Mouse (Mus musculus): ENCODE measurements at regions not wholly inside any gene's neighbourhood (a gene's known extent, or its start where the extent isn't known, plus 50 kb on each side); places are given as distances from the start of the nearest gene placed in this dataset.

- DNase-seq: no peak
These were observed 168.5 kb upstream of the Sesn3 start for GRCm38 (mm10) chr9:14106371-14106770.

- no peak for DNase-seq
These were observed 166.1 kb upstream of the Sesn3 start for GRCm38 (mm10) chr9:14108798-14109197.

DNA sequence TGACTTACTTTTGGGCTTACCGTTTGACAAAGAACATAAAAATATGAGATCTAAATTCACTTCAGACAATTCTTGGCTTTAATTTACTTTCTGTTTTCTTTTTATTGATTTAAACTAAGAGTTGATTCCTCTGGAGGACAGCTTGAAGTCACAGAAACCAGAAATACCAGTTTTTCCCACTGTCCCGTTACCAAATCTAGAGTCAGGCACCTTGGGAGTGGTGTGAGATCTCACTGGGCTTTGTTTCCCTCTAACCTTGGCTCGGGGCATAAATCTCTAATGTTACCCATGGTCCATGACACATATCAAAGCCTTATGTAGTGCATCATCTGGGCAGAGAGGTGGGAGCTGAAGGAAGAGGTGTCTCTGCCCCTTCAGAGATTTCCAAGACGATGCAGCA is 165.4 kb upstream of the Sesn3 start:
- no peak for DNase-seq

- no peak for DNase-seq
These were observed 163.2 kb upstream of the Sesn3 start for GRCm38 (mm10) chr9:14111713-14112112.

DNA sequence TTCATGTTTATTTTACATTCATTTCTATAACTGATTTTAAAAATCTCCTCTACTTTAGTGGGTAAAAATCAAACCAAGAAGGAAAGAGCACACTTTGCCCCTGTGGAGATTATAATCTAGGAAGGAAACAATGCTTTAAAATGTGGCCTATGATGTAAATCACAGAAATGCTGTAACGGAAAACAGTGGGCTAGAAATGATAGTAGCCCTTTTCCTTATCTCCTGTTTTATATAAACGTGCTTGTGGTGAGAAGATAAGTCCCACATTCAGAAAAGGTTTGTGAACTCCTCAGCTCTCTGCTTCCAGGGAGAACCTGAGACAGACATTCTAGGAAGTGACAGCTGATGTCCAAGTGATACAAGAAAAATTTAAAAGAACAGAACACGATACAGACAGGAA is 159.3 kb upstream of the Sesn3 start:
- no peak for DNase-seq

DNA sequence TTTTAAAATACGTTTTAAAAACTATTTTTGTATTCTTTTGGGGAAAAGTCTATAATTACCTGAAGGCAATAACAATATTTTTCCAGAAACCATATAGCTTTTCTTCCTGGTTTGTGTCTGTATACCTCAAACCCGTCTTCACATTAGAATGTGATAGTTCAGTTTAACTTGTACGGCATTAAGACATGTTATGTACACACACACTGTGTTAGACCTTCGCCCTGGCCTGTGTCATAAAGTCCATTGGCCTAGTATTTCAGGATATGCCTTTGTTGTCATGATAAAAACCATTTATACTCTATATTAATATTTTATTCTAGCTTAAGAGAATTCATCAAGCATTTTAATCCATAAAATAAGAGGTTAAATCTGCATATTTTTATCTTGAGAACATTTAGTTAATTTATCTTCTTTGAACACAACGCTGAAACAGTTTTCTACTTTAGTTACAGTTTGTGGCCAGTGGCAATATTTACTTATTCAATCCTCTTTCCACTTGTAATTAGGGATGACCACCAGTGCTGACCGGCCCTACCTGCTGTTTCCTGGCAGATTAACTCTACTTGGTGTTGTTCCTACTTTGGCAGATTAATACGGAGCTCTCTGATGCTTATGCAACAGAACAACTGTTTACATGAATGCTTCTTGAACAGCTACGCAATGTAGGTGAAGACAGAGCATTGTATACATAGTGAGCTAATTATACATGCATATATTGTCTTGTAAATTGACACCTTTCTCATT is 158.6 kb upstream of the Sesn3 start:
- DNase-seq: no peak

- DNase-seq: no peak
These were observed 141.5 kb upstream of the Sesn3 start for GRCm38 (mm10) chr9:14133372-14133771.

GRCm38 (mm10) chr9:14134894-14135450 is 139.9 kb upstream of the Sesn3 start:
- no peak for DNase-seq

- DNase-seq: no peak
These were observed 133.5 kb upstream of the Sesn3 start for GRCm38 (mm10) chr9:14141321-14141720.

DNA sequence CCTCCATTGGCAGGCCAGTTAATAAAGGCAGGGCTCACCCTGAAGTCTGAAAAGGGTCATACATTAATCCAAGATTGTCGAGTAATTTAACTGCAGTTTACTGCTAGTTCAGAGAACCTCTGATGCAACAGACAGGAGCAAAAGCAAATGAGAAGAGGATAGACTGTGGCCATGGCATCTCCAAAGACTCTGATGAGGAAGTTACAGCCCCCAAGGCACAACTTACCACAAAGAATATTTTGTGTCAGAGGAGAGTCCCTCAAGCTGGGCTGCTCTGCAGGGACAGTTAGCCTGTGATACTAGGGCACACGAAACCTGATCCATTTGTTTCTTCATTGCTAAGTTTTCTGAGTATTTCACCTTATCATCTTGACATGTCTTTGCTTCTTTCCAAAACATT is 130.9 kb upstream of the Sesn3 start:
- DNase-seq: no peak

GRCm38 (mm10) chr9:14147088-14147487 is 127.8 kb upstream of the Sesn3 start:
- no peak for DNase-seq

- no peak for DNase-seq
These were observed 127.1 kb upstream of the Sesn3 start for GRCm38 (mm10) chr9:14147731-14148130.

- no peak for DNase-seq
These were observed 124.6 kb upstream of the Sesn3 start for GRCm38 (mm10) chr9:14150288-14150687.

GRCm38 (mm10) chr9:14156967-14157366 is 117.9 kb upstream of the Sesn3 start:
- DNase-seq: no peak

DNA sequence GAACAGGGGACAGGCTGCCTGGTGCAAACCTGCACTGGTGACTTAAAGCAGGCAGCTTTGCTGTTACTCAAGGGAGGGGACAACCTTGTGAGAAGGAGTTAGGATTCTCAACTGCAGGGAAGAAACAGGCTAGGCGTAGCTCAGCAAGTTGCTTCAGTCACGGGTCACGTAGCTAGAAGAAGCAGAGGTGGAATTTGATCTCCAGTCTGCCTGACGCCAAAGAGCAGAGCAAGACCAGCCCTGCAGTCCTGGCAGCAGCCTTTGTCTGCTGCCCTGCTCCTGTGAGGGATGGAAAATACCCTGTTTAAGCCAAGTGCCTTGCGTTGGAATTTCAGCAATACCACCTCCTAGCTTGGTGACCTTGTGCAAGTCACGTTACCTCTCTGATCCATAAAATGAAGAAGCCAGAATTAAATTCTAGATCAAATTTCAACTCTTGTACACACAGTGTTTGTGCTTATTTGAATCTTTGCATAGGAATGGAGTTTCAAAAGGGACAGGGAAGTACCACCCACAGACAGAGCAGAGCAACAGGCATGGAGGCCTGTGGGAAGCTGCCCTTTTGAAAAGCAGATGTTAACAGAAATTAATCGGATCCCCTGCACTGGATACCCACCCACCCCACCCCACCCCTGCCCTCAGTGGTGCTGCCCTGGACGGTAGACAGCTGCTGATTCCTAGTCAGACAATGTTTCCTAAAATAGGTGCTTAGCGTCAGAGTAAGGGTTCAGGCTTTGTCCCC is 116.6 kb upstream of the Sesn3 start:
- no peak for DNase-seq

DNA sequence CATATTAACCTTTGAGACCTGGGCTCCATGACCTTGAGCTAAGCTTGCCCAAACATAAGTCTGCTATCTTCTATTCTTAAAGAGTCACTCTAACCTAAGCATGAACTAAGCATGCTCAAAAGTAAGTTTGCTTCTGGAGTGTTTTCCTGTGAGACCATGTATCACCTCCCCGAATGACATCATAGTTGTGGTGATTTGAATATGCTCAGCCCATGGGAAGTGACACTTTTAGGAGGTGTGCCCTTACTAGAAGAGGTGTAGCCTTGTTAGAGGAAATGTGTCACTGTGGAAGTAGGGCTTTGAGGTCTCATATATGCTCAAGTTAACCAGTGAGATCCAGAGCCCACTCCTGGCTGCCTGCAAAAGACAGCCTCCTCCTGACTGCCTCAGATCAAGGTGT is 114.7 kb upstream of the Sesn3 start:
- no peak for DNase-seq

- no peak for DNase-seq
These were observed 103.2 kb upstream of the Sesn3 start for GRCm38 (mm10) chr9:14171589-14172240.

- peak; percentile 36 for DNase-seq
These were observed 101.1 kb upstream of the Sesn3 start for GRCm38 (mm10) chr9:14173631-14174323.

DNA sequence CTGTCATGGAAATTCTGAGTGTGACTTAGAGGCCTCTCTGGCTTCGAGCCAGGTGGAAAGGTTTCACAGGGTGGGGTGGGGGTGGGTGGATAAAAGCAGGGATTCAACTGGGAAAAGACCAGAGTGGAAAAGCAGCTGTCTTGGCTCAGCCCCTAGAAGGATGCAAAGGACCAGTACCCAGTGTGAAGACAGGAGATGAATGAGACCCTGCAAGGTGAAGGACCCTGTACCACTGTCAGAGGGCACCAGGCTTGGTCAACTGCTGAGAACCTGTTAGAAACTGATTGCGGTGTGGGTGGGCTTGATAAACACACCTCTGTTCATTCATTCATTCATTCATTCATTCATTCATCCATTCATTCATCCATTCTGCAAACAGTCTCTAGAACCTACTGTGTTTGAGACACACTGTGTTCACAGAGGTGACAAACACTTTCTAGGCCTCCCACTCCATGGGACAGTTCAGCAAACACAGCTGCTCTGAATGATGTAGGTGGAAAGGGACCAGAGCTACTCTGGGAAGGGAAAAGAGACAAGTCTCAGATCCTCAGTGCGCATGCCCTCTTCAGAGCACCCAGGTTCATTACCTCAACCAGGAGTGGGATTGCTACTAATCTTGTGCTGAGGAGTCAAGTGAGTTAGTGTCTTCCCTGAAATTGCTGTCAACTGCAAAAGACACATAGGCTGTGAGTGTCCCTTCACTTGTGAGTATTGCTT is 100.4 kb upstream of the Sesn3 start:
- DNase-seq: no peak

DNA sequence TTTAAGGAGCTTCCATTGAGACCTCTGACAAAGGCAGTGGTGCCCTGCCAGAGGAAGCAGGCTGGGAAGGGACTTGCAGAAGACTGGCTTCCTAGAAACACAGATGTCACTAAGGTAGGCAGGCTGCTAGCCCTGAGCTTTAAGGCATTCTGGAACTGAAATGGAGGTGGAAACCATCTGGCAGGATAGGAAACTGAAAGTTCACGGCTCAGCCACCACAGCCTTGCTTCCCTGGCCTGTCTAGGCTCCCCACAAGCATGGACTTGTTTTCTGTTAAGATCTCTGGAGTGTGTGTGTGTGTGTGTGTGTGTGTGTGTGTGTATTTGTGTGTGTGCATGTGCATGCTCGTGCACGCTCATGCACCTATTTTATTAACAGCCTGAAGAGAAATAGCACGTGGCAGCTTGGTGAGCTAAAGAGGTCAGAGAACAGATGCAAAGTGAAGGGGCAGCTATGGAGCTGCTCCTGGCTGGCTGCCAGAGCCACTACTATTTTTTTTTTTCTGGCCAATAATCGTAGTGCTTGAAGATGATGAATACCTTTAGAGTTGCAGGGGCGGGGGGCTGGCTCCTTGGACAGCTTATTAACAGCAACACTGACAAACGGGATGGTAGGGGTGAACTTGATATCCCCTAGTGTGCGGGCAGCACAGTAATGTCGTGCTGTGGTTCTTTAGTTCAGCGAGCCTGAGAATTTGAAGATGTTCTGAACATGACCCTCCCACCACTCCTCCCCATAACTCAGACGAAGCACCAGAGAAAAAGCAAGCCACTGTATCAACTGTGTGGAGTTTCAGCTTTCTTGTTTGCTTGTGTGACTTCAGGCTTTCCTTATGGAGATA is 99.6 kb upstream of the Sesn3 start:
- DNase-seq: peak; percentile 15

- DNase-seq: no peak
These were observed 95.1 kb upstream of the Sesn3 start for GRCm38 (mm10) chr9:14179777-14180176.

Measured in layer of hippocampus, adult 9-11 months (tissue).